Mouse (Mus musculus): ENCODE measurements around the gene Cox4i2.

DNA sequence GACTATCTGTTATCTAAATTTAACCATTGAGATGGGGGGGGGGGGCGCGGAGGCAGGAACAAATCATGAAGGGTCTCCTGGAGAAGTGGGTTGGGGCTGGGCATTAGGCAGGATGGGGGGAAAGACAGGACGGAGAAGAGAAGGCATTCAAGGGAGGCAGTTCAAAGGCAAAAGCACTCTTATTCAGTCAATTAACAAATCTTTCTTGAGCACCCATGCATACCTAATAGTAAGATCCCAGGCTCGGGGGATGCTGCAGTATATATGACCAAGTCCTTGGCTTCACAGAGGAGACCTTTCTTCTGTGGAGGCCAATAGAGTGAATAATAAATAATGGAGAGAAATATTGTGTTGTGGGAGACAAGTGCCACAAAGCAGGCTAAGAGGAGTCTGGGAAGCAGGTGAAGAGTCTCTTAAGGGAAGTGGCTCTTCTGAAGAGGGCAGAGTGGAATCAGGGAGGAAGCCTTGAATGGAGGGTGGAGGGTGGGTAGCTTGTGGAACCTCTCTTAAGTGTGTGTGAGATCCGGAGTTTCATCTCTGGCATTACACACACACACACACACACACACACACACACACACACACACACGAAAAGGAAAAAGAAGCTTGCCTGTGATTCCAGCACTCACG, 11.2 kb downstream of the Cox4i2 start:
- TF ChIP-seq CTCF (IDR thresholded peaks at IDR 0.05; ENCODE audit: control insufficient read depth, insufficient read depth, insufficient replicate concordance, low read depth, low read length) (no peak), POLR2A (IDR thresholded peaks at IDR 0.05; ENCODE audit: control insufficient read depth, low read depth, low read length) (no peak)
